Mouse (Mus musculus) Patski (cell line): ENCODE results near the gene Cmtm3. TPM values are rescaled to one million over a fixed set of nuclear protein-coding genes. Genes with fewer than 3 reads are reported as not detected.

Source experiments
- ATAC-seq: fragments of 100-300 bp; one replicate; pipeline ENCODE4 v1.8.0; 2021
- CTCF ChIA-PET: fragments of 350-600 bp; sonication (Branson Sonifier 250); formaldehyde crosslinking; loops from one replicate; lab custom pipeline; 2022; ENCODE audit warnings: inconsistent platforms; lab: Charles Lee
- POLR2A ChIA-PET: fragments of 350-600 bp; sonication (Branson Sonifier 250); formaldehyde crosslinking; loops from one replicate; lab custom pipeline; 2022; ENCODE audit warnings: antibody characterized with exemption, inconsistent platforms; lab: Charles Lee
- DNase-seq: peaks from one replicate; pipeline ENCODE4 v3.0.0-alpha.2; 2011; ENCODE audit warnings: low read depth, low spot score
- H3K27me3 ChIP-seq: fragments of 371-371 bp; one replicate; pipeline ENCODE4 v1.5.1; 2021
- CTCF ChIP-seq: fragments of 100-300 bp; IDR thresholded peaks from one replicate; pipeline ENCODE4 v1.5.1; 2021
- in situ Hi-C: fragments of 300-500 bp; cut with MboI; formaldehyde crosslinking; loops from 3 replicates; pipeline ENCODE4 v1.11.1; 2018; ENCODE audit warnings: low pct_unique_long_range_greater_than_20kb, mixed read lengths
- polyA plus RNA-seq: library from polyadenylated mRNA; unstranded; gene quantifications from one replicate; pipeline ENCODE4 v1.2.3, GENCODE M21; 2021

The Cmtm3 gene
- polyA plus RNA-seq, 1 experiment from 2014 or later = 120 TPM

DNA sequence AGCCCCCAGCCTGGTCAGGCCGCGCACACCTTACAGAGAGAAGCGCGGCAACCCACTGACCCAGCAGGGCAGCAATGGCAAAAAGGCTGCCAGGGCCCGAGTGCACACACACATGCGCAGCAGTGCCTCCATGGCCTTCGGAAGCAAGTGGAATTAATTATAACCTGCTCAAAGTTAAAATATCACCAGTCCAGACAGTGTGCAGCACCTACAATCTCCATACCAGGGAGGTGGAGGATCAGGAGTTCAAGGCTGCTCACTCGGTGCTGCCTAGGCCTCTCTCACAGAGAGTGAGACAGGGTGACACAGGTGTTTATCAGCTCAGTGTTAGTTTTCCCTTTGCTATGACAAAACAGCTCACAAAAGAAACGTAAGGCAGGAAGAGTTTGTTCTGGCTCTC lies 26.5 kb downstream of the Cmtm3 start:
- ChIA-PET POLR2A (no interaction called here), CTCF (no interaction called here)
- in situ Hi-C loops = no loop called here
- H3K27me3 ChIP-seq = no peaks in the 10 kb centered on the region
- ATAC-seq = no peak
- no peak for TF ChIP-seq CTCF
- DNase-seq = no peak

- no peaks in the 10 kb centered on the region for H3K27me3 ChIP-seq
- ChIA-PET CTCF (interaction anchor here (0.8 to 1.9 kb wide), 8 partner anchors 9 to 75 kb away, joined by 3 to 8 read pairs (median 4); partner anchors contain the start of gene Dync1li2), POLR2A (interaction anchor here (1.1 kb wide), 1 partner anchor 21 kb away, joined by 3 read pairs; no protein-coding TSS in a partner anchor)
- TF ChIP-seq CTCF = no peak
- in situ Hi-C loops = no loop called here
- DNase-seq = no peak
- no peak for ATAC-seq
Measured at GRCm38 (mm10) chr8:104367398-104367797, 28.2 kb downstream of the Cmtm3 start.

DNA sequence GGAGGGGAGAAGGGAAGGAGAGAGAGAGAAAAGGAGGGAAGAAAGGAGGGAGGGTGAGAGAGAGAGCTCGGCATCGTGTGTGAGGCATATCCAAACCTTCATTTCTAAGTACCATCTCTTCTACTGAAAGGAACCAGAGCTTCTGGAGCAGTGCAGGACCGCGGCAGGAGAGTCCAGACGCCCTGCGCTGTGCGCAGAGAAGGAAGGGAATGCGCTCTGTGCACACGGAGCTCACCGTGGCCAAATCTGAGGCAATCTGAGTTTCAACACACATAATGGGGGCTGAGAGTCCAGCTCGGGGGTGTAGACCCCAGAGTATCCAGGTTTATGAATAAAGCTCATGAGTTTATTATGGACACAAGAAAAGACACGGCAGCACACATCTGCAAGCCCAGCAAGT lies 30.4 kb downstream of the Cmtm3 start:
- no peaks in the 10 kb centered on the region for H3K27me3 ChIP-seq
- CTCF ChIA-PET = interaction anchor here (1.0 to 2.3 kb wide), 4 partner anchors 8 to 26 kb away, joined by 3 to 14 read pairs (median 4); no protein-coding TSS in a partner anchor
- in situ Hi-C loops = no loop called here
- no peak for TF ChIP-seq CTCF
- no peak for DNase-seq
- ATAC-seq = no peak
- POLR2A ChIA-PET = no interaction called here

DNA sequence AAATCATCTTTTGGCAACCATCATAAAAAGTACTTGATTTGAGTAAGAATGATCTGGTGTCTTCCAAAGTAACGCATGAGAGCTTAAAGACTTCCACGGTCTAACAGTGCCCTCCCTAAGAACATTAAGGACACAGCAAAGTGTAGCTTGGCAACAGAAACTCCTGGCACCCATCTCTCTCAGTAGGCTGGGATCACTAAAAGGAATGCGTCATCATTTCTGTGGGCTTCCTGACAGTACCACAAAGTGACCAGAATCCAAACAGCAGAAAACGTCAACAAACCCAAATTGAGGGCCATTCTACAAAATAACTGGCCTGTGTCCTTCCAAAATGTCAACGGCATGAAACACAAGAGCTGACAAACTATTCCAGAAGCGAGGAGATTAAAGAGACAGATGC lies 30.9 kb downstream of the Cmtm3 start:
- no peak for TF ChIP-seq CTCF
- in situ Hi-C loops = no loop called here
- no peaks in the 10 kb centered on the region for H3K27me3 ChIP-seq
- peak; percentile 75 for DNase-seq
- CTCF ChIA-PET = interaction anchor here (1.0 to 2.3 kb wide), 4 partner anchors 9 to 27 kb away, joined by 3 to 14 read pairs (median 4); no protein-coding TSS in a partner anchor
- POLR2A ChIA-PET = no interaction called here
- ATAC-seq = peak; percentile 78

- H3K27me3 ChIP-seq = no peaks in the 10 kb centered on the region
- no peak for DNase-seq
- in situ Hi-C loops = no loop called here
- POLR2A ChIA-PET = no interaction called here
- CTCF ChIA-PET = interaction anchor here (2.3 kb wide), 1 partner anchor 13 kb away, joined by 4 read pairs; no protein-coding TSS in a partner anchor
- no peak for TF ChIP-seq CTCF
- ATAC-seq = no peak
Measured at GRCm38 (mm10) chr8:104371121-104371520, 31.9 kb downstream of the Cmtm3 start.

DNA sequence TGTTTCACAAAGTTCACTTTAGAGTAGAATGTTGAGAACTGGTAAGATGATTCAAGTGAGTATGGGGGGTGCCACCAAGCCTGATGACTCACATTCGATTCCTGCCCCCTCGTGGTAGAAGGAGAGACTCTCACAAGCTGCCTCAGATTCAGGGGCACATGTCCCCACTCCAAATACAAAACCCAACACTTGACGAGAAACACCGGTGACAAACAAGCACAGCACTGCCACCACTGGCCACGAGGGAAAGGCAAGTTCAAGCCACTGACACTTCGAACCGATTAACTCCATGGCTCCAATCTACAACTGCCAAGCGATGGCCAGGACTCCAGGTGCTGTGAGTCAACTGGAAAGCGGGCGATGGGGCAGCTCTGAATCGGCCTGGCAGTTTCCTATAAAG lies 34.6 kb downstream of the Cmtm3 start:
- no peaks in the 10 kb centered on the region for H3K27me3 ChIP-seq
- no peak for ATAC-seq
- POLR2A ChIA-PET = no interaction called here
- in situ Hi-C loops = no loop called here
- CTCF ChIA-PET = interaction anchor here (1.0 to 1.5 kb wide), 2 partner anchors 9 to 20 kb away, joined by 3 read pairs; no protein-coding TSS in a partner anchor
- TF ChIP-seq CTCF = no peak
- no peak for DNase-seq

- ChIA-PET POLR2A (interaction anchor here (0.7 kb wide), 1 partner anchor 34 kb away, joined by 4 read pairs; no protein-coding TSS in a partner anchor), CTCF (interaction anchor here (1.1 kb wide), 1 partner anchor 13 kb away, joined by 4 read pairs; no protein-coding TSS in a partner anchor)
- no peak for TF ChIP-seq CTCF
- no peaks in the 10 kb centered on the region for H3K27me3 ChIP-seq
- ATAC-seq (no peak), DNase-seq (no peak)
- in situ Hi-C loops = no loop called here
Measured at GRCm38 (mm10) chr8:104374269-104374668, 35.1 kb downstream of the Cmtm3 start.

- TF ChIP-seq CTCF = no peak
- DNase-seq (peak; percentile 82), ATAC-seq (peak; percentile 88)
- H3K27me3 ChIP-seq = no peaks in the 10 kb centered on the region
- in situ Hi-C loops = no loop called here
- ChIA-PET POLR2A (interaction anchor here (0.7 to 1.3 kb wide), 3 partner anchors 27 to 37 kb away, joined by 3 to 4 read pairs (median 3); no protein-coding TSS in a partner anchor), CTCF (interaction anchor here (0.6 to 1.4 kb wide), 3 partner anchors 14 to 68 kb away, joined by 3 to 4 read pairs (median 3); partner anchors contain the start of gene Dync1li2)
Measured at GRCm38 (mm10) chr8:104374864-104375846, 35.9 kb downstream of the Cmtm3 start.

- POLR2A ChIA-PET = interaction anchor here (1.3 kb wide), 1 partner anchor 26 kb away, joined by 3 read pairs; no protein-coding TSS in a partner anchor
- in situ Hi-C loops = no loop called here
Measured at GRCm38 (mm10) chr8:104375959-104376358, 36.7 kb downstream of the Cmtm3 start.

DNA sequence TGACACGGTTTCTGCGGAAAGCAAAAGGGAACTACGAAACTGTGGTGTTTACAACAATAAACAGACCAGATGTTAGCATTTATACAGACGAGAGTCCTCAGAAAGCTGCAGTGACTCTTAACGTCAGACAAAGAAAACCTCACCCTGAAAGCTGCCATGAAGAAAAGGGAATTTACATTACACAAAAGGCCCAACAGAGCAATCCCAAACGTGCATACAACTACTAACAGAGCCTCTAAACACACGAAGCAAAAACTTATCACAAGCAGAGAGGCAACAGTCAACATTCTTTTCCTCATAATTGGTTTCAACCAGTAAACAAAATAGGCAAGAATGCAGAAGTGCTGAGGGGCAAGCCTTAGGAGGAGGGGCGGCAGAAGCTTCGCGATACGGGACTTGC lies 37.5 kb downstream of the Cmtm3 start:
- in situ Hi-C loops = no loop called here
- DNase-seq (no peak), ATAC-seq (no peak)
- no peak for TF ChIP-seq CTCF
- ChIA-PET POLR2A (interaction anchor here (0.6 to 0.7 kb wide), 2 partner anchors 69 to 253 kb away, joined by 3 to 4 read pairs; no protein-coding TSS in a partner anchor), CTCF (interaction anchor here (1.4 to 1.9 kb wide), 3 partner anchors 10 to 66 kb away, joined by 3 to 4 read pairs (median 4); partner anchors contain the start of gene Dync1li2)
- no peaks in the 10 kb centered on the region for H3K27me3 ChIP-seq

More at GRCm38 (mm10) chr8:104375959-104376358, 36.7 kb downstream of the Cmtm3 start:
- CTCF ChIA-PET = interaction anchor here (1.4 to 1.9 kb wide), 2 partner anchors 32 to 67 kb away, joined by 3 to 4 read pairs; partner anchors contain the start of gene Dync1li2
- no peaks in the 10 kb centered on the region for H3K27me3 ChIP-seq
- ATAC-seq (no peak), DNase-seq (no peak)
- no peak for TF ChIP-seq CTCF
